Mouse (Mus musculus): ENCODE measurements around the gene Acbd4. TPM values are rescaled to one million over a fixed set of nuclear protein-coding genes. Genes with fewer than 3 reads are reported as not detected.

Gene Acbd4
- polyA plus RNA-seq, 1 experiment from 2014 or later: 28.6 TPM

DNA sequence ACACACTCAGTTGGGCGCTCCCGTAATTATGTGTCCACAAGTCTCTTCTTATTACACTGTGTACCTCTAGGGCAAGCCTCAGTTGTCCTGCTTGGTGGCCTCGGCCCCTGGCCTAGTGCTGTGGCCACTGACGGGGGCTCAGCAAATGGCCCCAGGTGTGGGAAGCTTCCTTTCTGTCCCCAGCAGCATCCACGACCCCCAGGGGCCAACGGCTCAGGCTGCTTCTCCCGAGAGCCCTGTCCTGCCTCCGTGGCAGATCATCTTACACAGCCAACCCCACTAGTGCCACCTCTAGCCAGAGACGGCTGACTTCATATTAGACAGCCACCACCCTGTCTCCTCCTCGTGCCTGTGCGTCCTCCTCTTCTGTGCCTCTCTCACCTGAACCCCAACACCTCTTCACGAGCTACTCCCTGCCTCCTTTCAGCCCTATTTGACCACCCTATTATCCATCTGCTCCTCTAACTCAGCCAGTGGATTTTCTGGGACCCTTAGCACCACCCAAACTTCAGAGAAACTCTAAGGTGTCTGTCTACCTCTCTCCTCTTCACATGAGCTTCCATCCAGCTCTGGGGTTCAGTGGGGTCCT is 2.0 kb upstream of the Acbd4 start:
- DNase-seq (ENCODE audit: low spot score): no peak
- H3K27ac ChIP-seq (replicated peaks): peak overlapping the region; percentile 8; the same call in 1 of the 2 replicates
- H3K27me3 ChIP-seq (ENCODE audit: control insufficient read depth, insufficient read depth, low read length): no peaks in the 10 kb centered on the region
- H3K9me3 ChIP-seq (ENCODE audit: control insufficient read depth, low read length): no peaks in the 10 kb centered on the region
- H3K4me2 ChIP-seq (replicated peaks; ENCODE audit: low read depth): no peak overlapping the region
- no peak overlapping the region for H3K4me3 ChIP-seq (ENCODE audit: low read depth, low read length)
- H3K9ac ChIP-seq (ENCODE audit: low read length): no peak overlapping the region
- WGBS: 68% methylated on average over 12 of the region's 12 CpGs
- TF ChIP-seq EP300 (optimal IDR thresholded peaks at IDR 0.05): no peak
- no peaks in the 10 kb centered on the region for H3K36me3 ChIP-seq (ENCODE audit: control insufficient read depth, insufficient read depth, low read length)
- H3K4me1 ChIP-seq (replicated peaks; ENCODE audit: control insufficient read depth, insufficient read depth): peaks cover 5% of the 10 kb centered on the region; the same call in 1 of the 2 replicates
- ATAC-seq (ENCODE audit: low FRiP score, low TSS enrichment): no peak

DNA sequence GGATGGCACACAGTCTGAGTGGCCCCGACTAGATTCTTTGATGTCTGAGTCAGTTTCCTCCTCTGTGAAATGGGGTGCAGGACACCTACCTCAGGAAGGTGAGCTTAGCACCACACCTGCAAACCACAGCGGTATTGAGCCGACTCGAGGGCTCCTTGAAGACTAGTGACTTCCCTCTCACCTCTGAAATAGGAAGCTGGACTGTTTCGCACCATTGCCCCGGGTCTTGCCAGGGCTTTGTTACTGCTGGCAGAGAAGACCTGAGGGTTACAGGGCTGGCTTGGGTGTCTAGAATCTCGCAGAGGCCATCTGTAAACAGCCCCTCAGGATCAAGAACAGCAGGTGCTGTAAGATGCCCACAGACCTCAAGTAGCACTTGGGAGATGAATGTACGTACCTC is 1.1 kb upstream of the Acbd4 start:
- no peak for ATAC-seq (ENCODE audit: low FRiP score, low TSS enrichment)
- 73% methylated on average over 8 of the region's 8 CpGs for WGBS
- no peak for TF ChIP-seq EP300 (optimal IDR thresholded peaks at IDR 0.05)
- TF ChIP-seq CTCF (IDR thresholded peaks at IDR 0.05; ENCODE audit: low read depth): no peak
- no peaks in the 10 kb centered on the region for H3K27me3 ChIP-seq (ENCODE audit: control insufficient read depth, insufficient read depth, low read length)
- no peaks in the 10 kb centered on the region for H3K9me3 ChIP-seq (ENCODE audit: control insufficient read depth, low read length)
- DNase-seq (ENCODE audit: low spot score): no peak
- H3K4me1 ChIP-seq (replicated peaks; ENCODE audit: control insufficient read depth, insufficient read depth): peaks cover 5% of the 10 kb centered on the region
- H3K36me3 ChIP-seq (ENCODE audit: control insufficient read depth, insufficient read depth, low read length): no peaks in the 10 kb centered on the region; the same call in 1 of the 2 replicates
- H3K27ac ChIP-seq (replicated peaks): no peak overlapping the region
- H3K4me3 ChIP-seq (ENCODE audit: low read depth, low read length): no peak overlapping the region
- peak overlapping the region; percentile 85 for H3K4me2 ChIP-seq (replicated peaks; ENCODE audit: low read depth)
- no peak overlapping the region for H3K9ac ChIP-seq (ENCODE audit: low read length)

DNA sequence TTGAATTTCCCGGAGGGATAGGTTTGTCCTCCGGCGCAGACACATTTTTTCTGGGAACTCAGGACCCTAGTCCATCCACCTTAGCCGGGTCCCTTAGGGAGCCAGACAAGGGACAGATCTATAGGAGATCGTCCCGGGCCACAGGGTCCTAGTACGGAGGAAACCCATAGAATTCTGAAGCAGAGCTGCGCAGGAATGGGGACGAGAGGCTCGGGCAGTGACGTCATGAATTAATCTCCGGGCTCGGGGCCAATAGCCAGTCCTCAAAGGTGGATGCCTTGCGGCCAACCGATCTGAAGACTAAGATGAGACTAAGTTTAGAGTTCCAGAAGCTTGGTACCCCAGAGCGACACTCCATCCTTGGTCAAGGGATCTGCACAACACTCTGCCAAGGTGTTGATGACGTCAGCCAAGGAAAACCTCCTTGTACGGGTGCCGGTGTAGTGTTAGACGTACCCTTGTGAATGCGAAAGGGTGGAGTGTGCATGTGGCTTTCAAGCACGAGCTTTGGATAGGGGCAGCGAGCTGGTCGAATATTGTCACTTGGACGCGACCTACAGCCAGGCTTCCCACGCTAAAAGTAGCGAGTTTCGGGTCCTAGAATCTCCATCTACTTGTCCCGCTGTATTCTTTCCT is 502 bp downstream of the Acbd4 start:
- ATAC-seq (ENCODE audit: low FRiP score, low TSS enrichment) (peak; percentile 40), DNase-seq (ENCODE audit: low spot score) (peak; percentile 69)
- WGBS: 2% methylated on average over 30 of the region's 30 CpGs
- Histone ChIP-seq H3K36me3 (ENCODE audit: control insufficient read depth, insufficient read depth, low read length) (peaks cover 4% of the 10 kb centered on the region), H3K4me1 (replicated peaks; ENCODE audit: control insufficient read depth, insufficient read depth) (peaks cover 5% of the 10 kb centered on the region), H3K27me3 (ENCODE audit: control insufficient read depth, insufficient read depth, low read length) (no peaks in the 10 kb centered on the region), H3K9me3 (ENCODE audit: control insufficient read depth, low read length) (no peaks in the 10 kb centered on the region), H3K27ac (replicated peaks) (peak overlapping the region; percentile 37), H3K4me2 (replicated peaks; ENCODE audit: low read depth) (peak overlapping the region; percentile 85), H3K4me3 (ENCODE audit: low read depth, low read length) (peak overlapping the region; percentile 61), H3K9ac (ENCODE audit: low read length) (peak overlapping the region; percentile 71)
- TF ChIP-seq EP300 (optimal IDR thresholded peaks at IDR 0.05) (no peak), CTCF (IDR thresholded peaks at IDR 0.05; ENCODE audit: low read depth) (no peak)

DNA sequence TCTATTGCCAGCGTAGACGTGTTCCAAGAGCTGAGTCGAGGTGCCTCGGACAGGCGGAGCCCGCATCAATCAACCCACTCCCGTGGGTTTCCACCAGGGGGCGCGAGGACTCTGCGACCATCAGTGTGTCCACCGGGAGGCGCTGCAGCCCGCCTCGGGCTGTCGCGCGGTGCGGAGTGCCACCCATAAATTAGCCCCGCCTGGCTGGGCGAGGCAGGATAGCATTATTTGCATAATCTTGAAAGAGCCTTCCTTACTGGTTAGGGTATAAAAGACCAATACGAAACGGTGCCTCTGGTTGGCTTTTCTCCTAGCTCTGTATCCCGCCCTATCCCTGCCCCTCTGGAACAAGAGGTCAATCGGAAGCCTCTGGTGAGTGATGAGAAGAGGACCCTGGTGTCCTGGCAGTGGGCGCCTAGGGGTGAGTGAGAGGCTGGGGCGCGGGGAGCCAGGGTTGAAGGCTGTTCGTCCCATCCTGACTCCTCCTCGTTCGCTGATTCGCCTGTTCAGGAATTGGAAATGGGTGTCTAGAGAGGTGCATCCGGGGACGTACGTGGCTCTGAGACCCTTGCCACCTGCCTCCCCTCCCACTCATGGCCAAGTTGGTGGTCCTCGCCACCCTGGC is 1.4 kb downstream of the Acbd4 start:
- peak overlapping the region; percentile 86 for H3K4me2 ChIP-seq (replicated peaks; ENCODE audit: low read depth)
- no peaks in the 10 kb centered on the region for H3K27me3 ChIP-seq (ENCODE audit: control insufficient read depth, insufficient read depth, low read length)
- WGBS: under 1% methylated on average over 35 of the region's 35 CpGs
- H3K9me3 ChIP-seq (ENCODE audit: control insufficient read depth, low read length): no peaks in the 10 kb centered on the region
- peak overlapping the region; percentile 61 for H3K4me3 ChIP-seq (ENCODE audit: low read depth, low read length)
- ATAC-seq (ENCODE audit: low FRiP score, low TSS enrichment): peak; percentile 93
- DNase-seq (ENCODE audit: low spot score): peak; percentile 98
- H3K36me3 ChIP-seq (ENCODE audit: control insufficient read depth, insufficient read depth, low read length): peaks cover 4% of the 10 kb centered on the region
- H3K9ac ChIP-seq (ENCODE audit: low read length): peak overlapping the region; percentile 71
- peak overlapping the region; percentile 63 for H3K27ac ChIP-seq (replicated peaks)
- TF ChIP-seq CTCF (IDR thresholded peaks at IDR 0.05; ENCODE audit: low read depth): peak; percentile 100
- TF ChIP-seq EP300 (optimal IDR thresholded peaks at IDR 0.05): peak; percentile 71
- peaks cover 3% of the 10 kb centered on the region for H3K4me1 ChIP-seq (replicated peaks; ENCODE audit: control insufficient read depth, insufficient read depth)

DNA sequence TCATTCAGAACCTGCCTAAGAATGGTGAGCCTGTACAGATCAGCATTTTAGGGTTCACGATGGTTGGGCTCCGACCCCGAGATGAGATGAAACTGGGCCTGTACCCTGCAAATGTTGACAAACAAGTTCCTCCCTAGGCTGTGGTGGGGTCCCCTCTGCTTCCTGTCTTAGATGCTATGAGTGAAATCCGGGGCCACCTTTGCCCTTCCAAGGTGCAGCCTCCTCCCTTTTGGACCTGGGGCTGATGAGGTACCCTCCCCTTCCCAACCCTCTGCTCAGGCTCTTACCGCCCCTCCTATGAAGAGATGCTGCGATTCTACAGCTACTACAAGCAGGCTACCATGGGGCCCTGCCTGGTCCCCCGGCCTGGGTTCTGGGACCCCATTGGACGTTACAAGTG is 2.1 kb downstream of the Acbd4 start:
- Histone ChIP-seq H3K36me3 (ENCODE audit: control insufficient read depth, insufficient read depth, low read length) (peaks cover 4% of the 10 kb centered on the region), H3K27ac (replicated peaks) (peak overlapping the region; percentile 63), H3K9ac (ENCODE audit: low read length) (peak overlapping the region; percentile 61), H3K9me3 (ENCODE audit: control insufficient read depth, low read length) (no peaks in the 10 kb centered on the region), H3K4me1 (replicated peaks; ENCODE audit: control insufficient read depth, insufficient read depth) (peaks cover 3% of the 10 kb centered on the region), H3K4me2 (replicated peaks; ENCODE audit: low read depth) (peak overlapping the region; percentile 86), H3K27me3 (ENCODE audit: control insufficient read depth, insufficient read depth, low read length) (no peaks in the 10 kb centered on the region), H3K4me3 (ENCODE audit: low read depth, low read length) (peak overlapping the region; percentile 57)
- ATAC-seq (ENCODE audit: low FRiP score, low TSS enrichment): no peak
- WGBS: 53% methylated on average over 8 of the region's 8 CpGs
- TF ChIP-seq CTCF (IDR thresholded peaks at IDR 0.05; ENCODE audit: low read depth): no peak
- no peak for TF ChIP-seq EP300 (optimal IDR thresholded peaks at IDR 0.05)
- DNase-seq (ENCODE audit: low spot score): no peak

DNA sequence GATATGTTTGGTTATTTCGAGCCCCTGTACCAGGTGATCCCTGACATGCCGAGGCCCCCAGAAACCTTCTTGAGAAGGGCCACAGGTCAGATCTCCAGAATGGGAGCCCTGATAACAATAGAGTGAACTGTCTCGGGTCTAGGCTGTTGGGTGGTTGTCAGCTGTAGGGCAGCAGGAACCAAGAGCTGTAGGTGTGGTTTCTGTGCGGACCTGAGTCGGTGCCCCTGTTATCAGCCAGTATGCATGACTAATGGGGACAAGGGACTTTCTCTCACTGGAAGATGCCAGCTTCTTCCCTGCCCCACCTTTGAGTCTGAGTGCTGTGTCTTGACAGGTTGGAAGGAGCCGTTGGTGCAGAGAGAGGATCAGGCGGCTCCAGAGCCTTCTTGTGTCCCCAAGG is 3.0 kb downstream of the Acbd4 start:
- H3K4me3 ChIP-seq (ENCODE audit: low read depth, low read length): no peak overlapping the region
- H3K4me2 ChIP-seq (replicated peaks; ENCODE audit: low read depth): no peak overlapping the region
- TF ChIP-seq EP300 (optimal IDR thresholded peaks at IDR 0.05) (no peak), CTCF (IDR thresholded peaks at IDR 0.05; ENCODE audit: low read depth) (no peak)
- ATAC-seq (ENCODE audit: low FRiP score, low TSS enrichment) (no peak), DNase-seq (ENCODE audit: low spot score) (peak; percentile 54)
- no peaks in the 10 kb centered on the region for H3K27me3 ChIP-seq (ENCODE audit: control insufficient read depth, insufficient read depth, low read length)
- WGBS: 54% methylated on average over 7 of the region's 7 CpGs
- no peak overlapping the region for H3K27ac ChIP-seq (replicated peaks)
- H3K36me3 ChIP-seq (ENCODE audit: control insufficient read depth, insufficient read depth, low read length): peaks cover 4% of the 10 kb centered on the region
- H3K9me3 ChIP-seq (ENCODE audit: control insufficient read depth, low read length): no peaks in the 10 kb centered on the region
- no peak overlapping the region for H3K9ac ChIP-seq (ENCODE audit: low read length)
- peaks cover 3% of the 10 kb centered on the region for H3K4me1 ChIP-seq (replicated peaks; ENCODE audit: control insufficient read depth, insufficient read depth)

Measured in stomach, postnatal 0 days (tissue).